20 mouse cellular contexts compared by ENCODE assay signal in genomic region chr17:17862360-17862759, GRCm38 (mm10). TPM values are rescaled to one million over a fixed set of nuclear protein-coding genes. Genes with fewer than 3 reads are reported as not detected.
A peak's percentile ranks its signal among the peaks of the same experiment; 100 is the strongest.
DNase-seq lines count a peak whose midpoint lies in the region; ATAC-seq lines count a peak whose summit lies in the region.
"Had no signal": no experiment of that assay in that cellular context is flagged by ENCODE, and none has a peak within 500 bp of the region (broad histone marks: within the 10 kb centered on the region; RNA-seq: fewer than 3 reads in every experiment).

No protein-coding gene starts in this region.

- peak; percentile 16; the same call in 1 of the 2 replicates for ATAC-seq in frontal cortex, adult (ENCODE audit: low TSS enrichment)
- ATAC-seq in erythroblast, adult 5-6 weeks (replicated peaks; ENCODE audit: low FRiP score, poor library complexity, severe bottlenecking): no peak
- ATAC-seq: hindbrain, embryonic 16.5 days; intestine, embryonic 15.5 days; midbrain, embryonic 16.5 days had no signal

- intact Hi-C loops in heart, postnatal 10 days (cut with DNase I): no loop called here
- intact Hi-C loops in gastrocnemius, postnatal 14 days (cut with DNase I; ENCODE audit: low total_unique reads): no loop called here

- no peak for DNase-seq in frontal cortex, postnatal 25 days (ENCODE audit: low spot score in 2 of 2)
- DNase-seq in heart, postnatal 10 days: peak; percentile 27 to 31
- no peak for DNase-seq in heart, adult 8-10 months (ENCODE audit: low spot score)
- peak; percentile 19 for DNase-seq in gastrocnemius, postnatal 14 days
- peak; percentile 52 for DNase-seq in lung, postnatal 36 days
- no peak for DNase-seq in spleen, postnatal 10 days (ENCODE audit: low spot score in 2 of 2)
- DNase-seq: adrenal gland, postnatal 25 days; cerebellum, postnatal 10 days; kidney, adult 8-10 months; kidney, postnatal 10 days; left cerebral cortex, postnatal 4 days had no signal

RNA-seq across cellular contexts. Expression of gene Has1, which starts 7.4 kb away (rescaled TPM):
- total RNA-seq in heart, postnatal 10 days (2021): under 1 TPM; 0.40 to 0.77 TPM
- under 1 TPM in 3 of 4 experiments, not detected in 1; 0.57 to 0.97 (median 0.75) TPM for total RNA-seq in heart, adult 8-10 months (2022)
- under 1 TPM in 1 of 2 experiments, not detected in 1; 0.09 TPM for total RNA-seq in gastrocnemius, postnatal 14 days (2021)
- not detected in 2 replicates for total RNA-seq in erythroblast, adult 5-6 weeks (2015; ENCODE audit: low replicate concordance)
- total RNA-seq in erythroblast, adult 5-6 weeks (2017; ENCODE audit: low replicate concordance): not detected in 2 replicates
- total RNA-seq: adrenal gland, postnatal 25 days had no signal

RNA-seq across cellular contexts. Expression of gene Fpr1, which starts 21.4 kb away (rescaled TPM):
- total RNA-seq in heart, postnatal 10 days (2021): under 1 TPM in 1 of 2 experiments, not detected in 1; 0.20 TPM
- not detected for total RNA-seq in heart, adult 8-10 months (2022)
- total RNA-seq in gastrocnemius, postnatal 14 days (2021): not detected
- total RNA-seq in erythroblast, adult 5-6 weeks (2015; ENCODE audit: low replicate concordance): 19.4 and 26.3 TPM in 2 replicates
- total RNA-seq in erythroblast, adult 5-6 weeks (2017; ENCODE audit: low replicate concordance): 8.8 and 17.1 TPM in 2 replicates
- total RNA-seq: gastrocnemius, postnatal 36 days; layer of hippocampus, adult 18-20 months; layer of hippocampus, postnatal 14 days; left cerebral cortex, adult 8-10 months had no signal

RNA-seq across cellular contexts. Expression of gene Fpr2, which starts 25.3 kb away (rescaled TPM):
- total RNA-seq in heart, postnatal 10 days (2021): under 1 TPM in 1 of 2 experiments, not detected in 1; 0.40 TPM
- total RNA-seq in heart, adult 8-10 months (2022): under 1 TPM in 2 of 4 experiments, not detected in 2; 0.32 to 0.38 TPM
- not detected for total RNA-seq in gastrocnemius, postnatal 14 days (2021)
- 51.6 and 66.7 TPM in 2 replicates for total RNA-seq in erythroblast, adult 5-6 weeks (2015; ENCODE audit: low replicate concordance)
- 23.8 and 33.6 TPM in 2 replicates for total RNA-seq in erythroblast, adult 5-6 weeks (2017; ENCODE audit: low replicate concordance)
- total RNA-seq: adrenal gland, postnatal 25 days; gastrocnemius, postnatal 36 days; layer of hippocampus, adult 18-20 months; layer of hippocampus, postnatal 14 days; left cerebral cortex, adult 8-10 months had no signal

RNA-seq across cellular contexts. Expression of gene Fpr3, which starts 25.3 kb away (rescaled TPM):
- not detected for total RNA-seq in heart, postnatal 10 days (2021)
- not detected for total RNA-seq in heart, adult 8-10 months (2022)
- not detected for total RNA-seq in gastrocnemius, postnatal 14 days (2021)
- total RNA-seq in erythroblast, adult 5-6 weeks (2015; ENCODE audit: low replicate concordance): not detected in 2 replicates
- total RNA-seq in erythroblast, adult 5-6 weeks (2017; ENCODE audit: low replicate concordance): not detected in 2 replicates
- total RNA-seq: adrenal gland, postnatal 25 days; gastrocnemius, postnatal 36 days; layer of hippocampus, adult 18-20 months; layer of hippocampus, postnatal 14 days; left cerebral cortex, adult 8-10 months; left cerebral cortex, postnatal 4 days had no signal

RNA-seq across cellular contexts. Expression of gene Spaca6, which starts 35.4 kb away (rescaled TPM):
- 10 to 100 TPM; 24.6 to 27.2 TPM for total RNA-seq in heart, postnatal 10 days (2021)
- 10 to 100 TPM in 2 of 4 experiments, 1 to 10 TPM in 2; 8.9 to 14.9 (median 10.6) TPM for total RNA-seq in heart, adult 8-10 months (2022)
- total RNA-seq in gastrocnemius, postnatal 14 days (2021): 1 to 10 TPM; 6.8 to 9.1 TPM
- not detected in 2 replicates for total RNA-seq in erythroblast, adult 5-6 weeks (2015; ENCODE audit: low replicate concordance)
- total RNA-seq in erythroblast, adult 5-6 weeks (2017; ENCODE audit: low replicate concordance): not detected in 2 replicates

Comparison
In these comparisons a context has a peak if more than half of its experiments do, and no peak if none do; other contexts are left out.
1. DNase-seq: peak in heart, postnatal 10 days (2 of 2), gastrocnemius, postnatal 14 days (single experiment) and lung, postnatal 36 days (single experiment); none in frontal cortex, postnatal 25 days (0 of 2), heart, adult 8-10 months (single experiment) and spleen, postnatal 10 days (0 of 2).
2. RNA of gene Fpr1, which starts 21.4 kb away (total RNA-seq): 8.8 to 26.3 TPM in erythroblast, adult 5-6 weeks; 0.20 TPM in heart, postnatal 10 days, not detected in heart, adult 8-10 months and not detected in gastrocnemius, postnatal 14 days; every median in the first group is over 4 times any median in the second.
3. RNA of gene Fpr2, which starts 25.3 kb away (total RNA-seq): 23.8 to 66.7 TPM in erythroblast, adult 5-6 weeks; 0.40 TPM in heart, postnatal 10 days, 0.32 to 0.38 TPM in heart, adult 8-10 months and not detected in gastrocnemius, postnatal 14 days; every median in the first group is over 10 times any median in the second.